Mouse (Mus musculus) neutrophil, adult 59 days (primary cell): Measurements from ENCODE around the gene Mrgpra2a. TPM values are rescaled to one million over a fixed set of nuclear protein-coding genes. Genes with fewer than 3 reads are reported as not detected.

ENCODE experiments used
- total RNA-seq, 2 experiments: library from RNA; stranded (reverse); gene quantifications; 1 replicate in 1 of 2; 2 replicates in 1 of 2; pipeline ENCODE4 v1.2.4; 2023

The Mrgpra2a gene
- 100 to 1,000 TPM in 1 of 2 experiments, 10 to 100 TPM in 1; 79.8 to 103 TPM for total RNA-seq

DNA sequence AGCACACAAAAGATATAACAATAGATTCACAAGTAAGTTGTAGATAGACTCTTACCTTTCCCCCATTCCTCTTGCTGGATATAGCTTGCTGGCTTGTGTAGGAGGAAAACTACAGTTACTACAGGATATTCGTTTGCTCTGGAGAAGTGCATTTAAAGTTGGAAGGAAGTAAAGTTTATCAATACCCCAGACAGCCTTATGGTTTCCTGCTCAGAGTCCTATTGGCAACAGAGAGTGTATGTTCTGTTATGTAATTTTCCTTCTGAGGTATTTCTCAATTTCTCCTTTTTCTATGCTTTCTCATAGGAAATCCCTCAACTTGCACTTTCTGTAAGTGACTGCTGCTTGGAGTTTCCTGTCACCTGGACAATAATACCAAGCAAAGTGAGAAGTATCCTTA lies at the start of gene Mrgpra2a:
Mrgpra2a (minus strand) TSS at position 125 of the 400 bp plus-strand sequence.

Other genes with a start within 250 kb of the Mrgpra2a start
- gene Mrgpra6, start 247.2 kb downstream of the Mrgpra2a start, total RNA-seq, result not detected
- gene Mrgpra9, start 199.3 kb downstream of the Mrgpra2a start, total RNA-seq, result not detected
- not detected for gene Mrgpra1, start 97.9 kb downstream of the Mrgpra2a start, total RNA-seq
- 100 to 1,000 TPM; 485 to 580 TPM for gene Mrgpra2b, start 76.7 kb upstream of the Mrgpra2a start, total RNA-seq
- not detected for gene Mrgpra3, start 149.2 kb upstream of the Mrgpra2a start, total RNA-seq